In genomic region chr13:114456766-114457566, GRCm38 (mm10) we compare ENCODE assay signal across 10 mouse cellular contexts. TPM values are rescaled to one million over a fixed set of nuclear protein-coding genes. Genes with fewer than 3 reads are reported as not detected.
DNase-seq lines count a peak whose midpoint lies in the region; ATAC-seq and TF ChIP-seq lines count a peak whose summit lies in the region.
"Had no signal": no experiment of that assay in that cellular context is flagged by ENCODE, and none has a peak within 500 bp of the region (broad histone marks: within the 10 kb centered on the region; RNA-seq: fewer than 3 reads in every experiment).

No protein-coding gene starts in this region.

- H3K4me1 ChIP-seq in bone marrow macrophage, adult 2 months (ENCODE audit: control insufficient read depth, insufficient read depth, low read length): no peaks in the 10 kb centered on the region
- H3K4me1 ChIP-seq in kidney, embryonic 14.5 days (ENCODE audit: control insufficient read depth, insufficient read depth, low read length): peaks cover 16% of the 10 kb centered on the region

- no peaks in the 10 kb centered on the region for H3K9me3 ChIP-seq in kidney, embryonic 14.5 days (ENCODE audit: control insufficient read depth, low read length)

- no peaks in the 10 kb centered on the region for H3K36me3 ChIP-seq in kidney, embryonic 14.5 days (ENCODE audit: control insufficient read depth, insufficient read depth, low read length)

- H3K4me3 ChIP-seq in bone marrow macrophage, adult 2 months (ENCODE audit: insufficient read depth, low read length): peak overlapping the region; percentile 36
- H3K4me3 ChIP-seq in kidney, embryonic 14.5 days (ENCODE audit: low read length): peak overlapping the region; percentile 56

- peak; percentile 41 to 51 for DNase-seq in heart, adult 18-20 months
- DNase-seq in heart, adult 8-10 months (ENCODE audit: low spot score): no peak
- peak; percentile 32 to 38 for DNase-seq in gastrocnemius, postnatal 4 days (ENCODE audit: low spot score in 2 of 2)
- DNase-seq in lung, postnatal 14 days: peak; percentile 53
- peak; percentile 54 for DNase-seq in retina, embryonic 14.5 days (ENCODE audit: low spot score)
- no peak for DNase-seq in frontal cortex, postnatal 14 days (ENCODE audit: low spot score in 2 of 2)

- TF ChIP-seq POLR2A in bone marrow macrophage, adult 2 months (IDR thresholded peaks at IDR 0.05; ENCODE audit: borderline replicate concordance, low read depth, low read length): no peak

- H3K4me2 ChIP-seq in kidney, embryonic 14.5 days (replicated peaks; ENCODE audit: low read depth, low read length): peak overlapping the region; percentile 96

- no peak; the same call in 1 of the 2 replicates for ATAC-seq in kidney, embryonic 14.5 days (ENCODE audit: low FRiP score, low TSS enrichment)

- peaks cover 41% of the 10 kb centered on the region for H3K27me3 ChIP-seq in kidney, embryonic 14.5 days (ENCODE audit: control insufficient read depth, insufficient read depth, low read length)

- TF ChIP-seq CTCF in bone marrow macrophage, adult 2 months (IDR thresholded peaks at IDR 0.05; ENCODE audit: low read depth, low read length): no peak

- under 1% methylated on average over 44 of the region's 44 CpGs for WGBS in kidney, embryonic 14.5 days

- H3K9ac ChIP-seq in kidney, embryonic 14.5 days (ENCODE audit: low read depth, low read length): peak overlapping the region; percentile 18; the same call in 1 of the 2 replicates

- no peak overlapping the region for H3K27ac ChIP-seq in bone marrow macrophage, adult 2 months (ENCODE audit: insufficient read depth, low read depth, low read length)
- H3K27ac ChIP-seq in kidney, embryonic 14.5 days (ENCODE audit: low read depth, low read length): no peak overlapping the region
- H3K27ac ChIP-seq: macrophage had no signal

RNA-seq across cellular contexts. Expression of gene Fst, which starts 1.8 kb away (rescaled TPM):
- total RNA-seq in heart, adult 18-20 months (2021): 1 to 10 TPM; 1.0 to 2.3 TPM
- 1 to 10 TPM in 1 of 4 experiments, under 1 TPM in 3; 0.33 to 1.2 (median 0.74) TPM for total RNA-seq in heart, adult 8-10 months (2022)
- polyA plus RNA-seq in bone marrow macrophage, adult 2 months (2012; ENCODE audit: insufficient read depth, insufficient read length, missing spikeins): not detected in 2 replicates
- total RNA-seq in gastrocnemius, postnatal 4 days (2021): 10 to 100 TPM; 40.3 to 42.9 TPM
- polyA plus RNA-seq in kidney, embryonic 14.5 days (2014; fragmentation: Nextera tagmentation; extraction: Ambion mirVana): 1.6 and 2.2 TPM in 2 replicates
- total RNA-seq: MEL had no signal
- polyA plus RNA-seq: macrophage had no signal

Comparison
In these comparisons a context has a peak if more than half of its experiments do, and no peak if none do; other contexts are left out.
1. DNase-seq: peak in heart, adult 18-20 months (2 of 2), gastrocnemius, postnatal 4 days (2 of 2), lung, postnatal 14 days (single experiment) and retina, embryonic 14.5 days (single experiment); none in heart, adult 8-10 months (single experiment) and frontal cortex, postnatal 14 days (0 of 2).
2. RNA of gene Fst, which starts 1.8 kb away (total RNA-seq): 40.3 to 42.9 TPM in gastrocnemius, postnatal 4 days; 1.0 to 2.3 TPM in heart, adult 18-20 months and 0.33 to 1.2 TPM in heart, adult 8-10 months; every median in the first group is over 10 times any median in the second.